Mouse (Mus musculus): ENCODE data around the gene Otud7b.

The Otud7b gene

DNA sequence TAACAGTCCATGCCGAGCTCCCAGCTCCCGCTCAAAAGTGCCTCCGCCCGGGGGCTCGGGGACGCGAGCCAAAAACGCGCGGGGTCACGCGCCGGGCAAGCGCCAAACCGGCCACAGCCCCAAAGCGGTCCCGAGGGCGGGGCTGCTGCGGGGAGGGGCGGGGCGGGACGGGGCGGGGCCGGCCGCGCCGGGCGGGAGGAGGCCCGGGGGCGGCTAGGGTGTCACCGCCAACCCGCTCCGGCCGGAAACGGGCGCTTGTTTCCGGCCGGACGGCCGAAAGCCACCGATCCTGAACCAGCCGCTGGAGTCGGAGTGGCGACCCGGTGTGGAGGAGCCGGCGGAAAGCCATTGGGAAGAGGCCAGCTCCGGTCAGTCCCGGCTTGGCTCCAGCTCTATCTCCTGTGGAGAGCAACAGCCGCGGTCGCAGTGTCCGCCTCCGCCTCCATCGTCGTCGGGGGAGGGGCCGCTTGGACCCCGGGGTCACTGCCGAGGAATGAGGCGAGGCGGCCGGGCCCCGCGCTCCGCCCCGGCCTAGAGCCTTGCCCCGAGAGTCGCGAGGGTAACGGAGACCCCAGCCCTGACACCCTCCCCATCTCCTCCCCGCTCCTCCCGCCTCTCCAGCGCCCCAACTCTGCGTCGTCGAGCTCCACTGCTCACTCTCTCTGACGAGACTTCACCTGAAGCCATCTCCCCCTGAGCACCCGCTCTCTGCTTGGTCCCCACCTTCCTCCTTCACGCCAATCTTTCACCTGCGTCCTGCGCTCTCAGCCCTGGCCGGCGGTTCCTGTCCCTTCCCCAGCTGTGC, at the start of gene Otud7b:
TSS of gene Otud7b (plus strand) at position 267 of the 805 bp plus-strand sequence.
- peak; percentile 88 for DNase-seq (ENCODE audit: low spot score)

DNA sequence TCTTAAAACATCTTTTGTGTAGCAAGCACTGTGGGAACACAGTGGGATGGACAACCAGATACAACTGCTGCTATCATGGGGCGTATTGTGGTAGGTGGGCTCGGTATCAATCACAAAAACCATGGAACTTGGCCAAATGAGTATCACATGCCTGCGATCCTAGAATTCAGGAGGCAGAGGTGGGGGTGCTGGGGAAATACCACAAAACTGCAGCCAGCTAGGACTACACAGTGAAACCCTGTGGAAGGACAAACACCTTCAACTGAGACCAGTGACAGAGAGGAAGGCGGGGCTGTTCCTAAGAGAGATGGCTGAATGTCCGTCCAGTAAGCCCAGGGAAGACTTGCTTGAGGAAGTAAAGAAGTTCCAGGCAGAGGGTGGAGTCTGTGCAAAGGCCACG, 49.0 kb upstream of the Otud7b start:
- DNase-seq (ENCODE audit: low spot score): no peak

DNA sequence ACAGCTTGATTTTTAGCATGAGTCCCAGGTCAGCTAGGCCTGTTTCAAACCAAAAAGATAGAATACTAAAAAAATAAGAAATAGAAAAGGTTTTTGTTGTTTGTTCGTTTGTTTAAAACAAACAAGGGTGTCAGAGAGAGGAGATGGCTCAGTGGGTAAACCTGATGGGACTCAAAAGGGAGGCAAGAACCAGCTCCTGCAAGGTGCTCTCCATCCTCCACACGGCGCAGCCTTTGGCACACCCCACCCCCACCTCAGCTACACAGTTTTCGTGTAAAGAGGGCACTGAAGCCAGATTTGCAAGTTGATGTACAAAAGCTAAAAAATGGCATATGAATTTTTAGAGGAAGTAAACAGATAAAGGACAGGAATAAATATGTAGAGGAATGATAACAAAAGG, 48.3 kb upstream of the Otud7b start:
- no peak for DNase-seq (ENCODE audit: low spot score)

DNA sequence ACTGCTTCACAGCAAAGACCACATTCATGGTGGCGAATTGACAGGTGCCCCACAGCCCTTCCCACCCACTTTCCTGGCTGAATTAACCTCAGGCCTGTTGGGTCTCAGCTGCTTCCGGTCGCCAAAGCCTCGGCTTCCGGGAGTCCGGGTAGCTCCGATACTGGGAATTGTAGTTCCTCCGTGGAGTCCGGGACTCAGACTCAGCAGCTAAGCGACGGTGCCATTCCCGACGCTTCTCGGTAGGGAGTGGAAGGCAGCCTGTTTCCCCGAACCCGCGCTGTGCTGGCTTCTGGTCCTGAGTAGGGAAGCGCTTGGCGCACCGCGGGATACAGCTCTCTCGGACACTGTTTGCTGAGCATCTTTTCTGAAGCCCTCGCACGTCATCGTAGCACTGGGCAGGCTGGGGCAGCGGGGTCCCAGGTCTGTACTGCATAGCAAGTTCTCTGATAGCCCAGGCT, 46.6 kb upstream of the Otud7b start:
- DNase-seq (ENCODE audit: low spot score): peak; percentile 90

DNA sequence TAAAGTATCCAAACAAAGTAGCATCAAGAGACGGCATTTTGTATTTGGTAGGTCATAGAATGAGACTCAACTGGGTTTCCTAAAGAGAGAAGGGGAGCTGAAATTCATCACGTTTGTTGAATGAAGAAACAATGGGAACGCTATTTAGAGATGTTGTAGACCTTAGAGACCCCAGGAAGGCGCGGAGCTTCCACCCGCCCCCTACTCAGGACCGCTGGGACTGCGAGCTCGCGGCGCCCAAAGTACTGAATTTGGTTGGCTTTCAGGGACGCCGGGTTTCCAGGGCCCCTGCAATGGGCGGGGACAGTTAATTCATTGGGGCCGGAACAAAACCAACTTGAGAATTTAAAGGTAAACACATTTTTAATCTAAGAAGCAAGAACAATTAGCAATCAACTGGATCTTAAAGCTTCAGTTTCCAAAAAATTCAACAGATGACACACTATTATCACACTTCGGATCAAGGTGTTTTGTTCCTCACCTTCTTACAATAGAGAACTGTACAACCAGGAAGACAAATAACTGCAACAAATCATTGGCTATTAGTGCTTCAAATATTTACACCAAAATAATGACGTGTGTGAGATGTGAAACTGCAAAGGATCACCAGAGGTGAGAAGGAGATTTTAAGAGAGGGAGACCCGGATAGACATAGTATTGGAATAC, 46.0 kb upstream of the Otud7b start, which contains the start of gene Vps45:
TSS of gene Vps45 (minus strand) at position 236 of the 666 bp plus-strand sequence.
- peak; percentile 55 for DNase-seq (ENCODE audit: low spot score)

DNA sequence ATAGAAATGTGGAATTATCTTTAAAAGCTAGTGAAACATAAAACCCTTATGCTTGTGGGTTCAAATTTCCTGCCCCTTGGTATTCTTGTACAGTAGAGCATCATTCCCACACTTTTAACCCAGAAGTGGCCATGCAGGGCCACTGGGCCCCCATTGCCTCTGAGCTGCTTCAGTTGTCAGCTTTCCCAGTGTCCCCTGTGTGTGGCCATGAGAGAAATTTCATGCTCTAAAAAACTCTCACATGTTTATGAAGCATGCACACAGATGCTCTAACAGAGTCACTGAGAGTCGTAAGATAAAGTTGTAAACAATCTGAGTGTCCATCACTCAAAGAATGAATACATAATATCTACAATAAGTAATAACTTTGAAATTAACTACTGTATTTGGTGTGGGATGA, 44.2 kb upstream of the Otud7b start:
- DNase-seq (ENCODE audit: low spot score): no peak

DNA sequence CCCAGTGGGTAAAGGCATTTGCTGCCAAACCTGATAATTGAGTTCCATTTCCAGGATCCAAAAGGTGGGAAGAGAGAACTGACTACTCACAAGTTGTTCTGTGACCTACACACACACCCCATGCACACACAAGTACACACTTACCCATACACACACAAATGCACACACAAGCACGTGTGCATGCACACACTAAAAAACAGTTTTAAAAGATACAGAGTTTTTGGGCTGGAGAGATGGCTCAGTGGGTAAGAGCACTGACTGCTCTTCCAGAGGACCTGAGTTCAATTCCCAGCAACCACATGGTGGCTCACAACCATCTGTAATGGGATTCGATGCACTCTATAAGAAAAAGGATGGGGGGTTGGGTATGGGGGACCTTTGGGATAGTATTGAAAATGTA, 41.0 kb upstream of the Otud7b start:
- DNase-seq (ENCODE audit: low spot score): no peak

DNA sequence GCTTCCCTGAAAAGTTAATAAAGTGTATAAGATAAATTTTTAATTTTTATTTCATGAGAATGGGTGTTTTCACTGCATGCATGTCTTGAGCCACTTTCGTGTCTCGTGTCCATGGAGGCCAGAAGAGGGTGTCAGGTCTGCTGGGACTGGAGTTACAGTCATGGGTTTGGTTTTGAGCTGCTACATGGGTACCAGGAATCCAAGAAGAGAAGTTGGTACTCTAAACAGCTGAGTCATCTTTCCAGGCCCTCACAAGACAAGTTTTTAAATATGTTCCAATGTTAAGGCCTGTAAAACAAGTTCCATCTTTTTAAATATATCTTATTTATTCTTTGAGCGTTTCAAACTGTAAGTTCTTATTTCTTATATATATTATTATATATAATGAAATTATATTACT, 40.1 kb upstream of the Otud7b start:
- DNase-seq (ENCODE audit: low spot score): no peak

DNA sequence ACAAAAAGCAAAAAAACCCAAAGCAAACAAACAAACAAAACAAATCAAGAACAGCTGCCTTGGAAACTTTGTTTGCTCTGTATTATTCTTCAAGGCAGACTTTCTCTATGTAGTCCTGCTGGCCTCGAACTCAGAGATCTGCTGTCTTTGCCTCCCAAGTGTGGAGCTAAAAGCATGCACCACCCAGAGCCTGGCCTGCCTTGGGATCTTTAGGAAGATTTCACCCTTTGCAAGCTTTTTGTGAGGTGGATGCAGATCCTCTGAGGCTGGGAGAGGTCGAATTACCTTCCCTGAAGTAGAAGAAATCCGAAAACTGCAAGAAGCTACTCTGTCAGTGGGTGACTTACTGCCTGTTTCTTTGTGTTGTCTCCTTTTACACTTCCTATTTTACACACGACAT, 39.2 kb upstream of the Otud7b start:
- no peak for DNase-seq (ENCODE audit: low spot score)

DNA sequence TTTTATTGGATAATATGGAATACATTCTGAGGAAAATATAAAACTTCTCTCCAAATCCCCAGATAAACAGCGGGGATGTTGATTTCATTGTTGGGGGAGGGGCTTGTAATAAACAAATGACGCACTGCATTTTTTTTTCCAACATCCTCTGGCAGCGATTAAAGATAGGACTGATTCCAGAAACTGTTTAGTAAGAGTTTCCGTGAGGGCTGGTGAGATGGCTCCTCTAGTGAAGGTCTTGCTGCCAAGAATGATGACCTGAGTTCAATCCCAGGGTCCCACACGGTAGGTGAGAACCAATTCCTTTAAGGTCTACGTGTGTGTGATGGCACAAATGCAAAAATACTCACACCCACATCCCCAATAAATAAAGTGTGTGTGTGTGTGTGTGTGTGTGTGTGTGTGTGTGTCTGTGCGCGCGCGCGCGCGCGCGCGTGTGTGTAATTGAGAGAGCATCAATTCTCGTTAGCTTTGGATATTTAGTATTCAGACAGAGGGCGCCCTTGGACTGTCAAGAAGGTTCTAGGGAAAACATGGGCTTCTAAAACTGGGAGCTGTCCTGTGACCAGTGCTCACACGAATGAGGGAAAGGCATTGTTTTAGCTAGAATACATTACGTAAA, 38.5 kb upstream of the Otud7b start:
- DNase-seq (ENCODE audit: low spot score): peak; percentile 52

DNA sequence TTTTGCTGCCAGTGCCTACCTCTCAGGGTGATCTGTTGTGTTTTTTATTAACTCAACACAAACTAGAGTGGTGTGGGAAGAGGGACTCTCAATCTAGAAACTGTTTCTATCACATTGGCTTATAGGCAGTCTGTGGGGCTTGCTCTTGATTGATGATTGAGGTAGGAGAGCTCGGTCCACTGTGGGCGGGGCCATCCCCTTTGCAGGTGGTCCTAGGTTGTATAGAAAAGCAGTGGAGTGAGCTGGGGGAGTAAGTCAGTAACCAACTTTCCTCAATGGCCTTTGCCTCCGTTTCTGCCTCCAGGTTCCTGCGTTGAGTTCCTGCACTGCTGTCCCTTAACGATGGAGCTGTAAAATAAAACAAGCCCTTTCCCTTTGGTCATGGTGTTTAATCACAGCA, 37.6 kb upstream of the Otud7b start:
- DNase-seq (ENCODE audit: low spot score): no peak

DNA sequence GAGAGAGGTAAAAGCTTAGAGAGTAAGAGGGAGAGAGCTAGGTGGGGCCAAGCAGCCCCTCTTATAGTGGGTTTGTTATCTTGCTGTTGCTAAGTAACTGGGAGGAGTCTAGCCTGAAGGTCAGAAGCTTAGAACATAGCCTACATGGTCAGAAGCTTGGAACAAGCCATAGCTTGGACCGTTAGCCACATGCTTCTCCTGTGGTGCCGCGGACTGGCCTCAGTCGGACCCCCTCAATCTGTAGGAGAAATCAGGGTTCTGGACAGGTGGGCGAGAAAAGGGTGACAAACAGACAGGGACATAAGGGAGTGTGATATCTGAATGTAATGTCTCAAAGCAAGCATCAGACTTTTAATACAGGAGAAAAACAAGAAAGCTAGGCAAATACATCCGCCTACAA, 35.3 kb upstream of the Otud7b start:
- DNase-seq (ENCODE audit: low spot score): no peak

DNA sequence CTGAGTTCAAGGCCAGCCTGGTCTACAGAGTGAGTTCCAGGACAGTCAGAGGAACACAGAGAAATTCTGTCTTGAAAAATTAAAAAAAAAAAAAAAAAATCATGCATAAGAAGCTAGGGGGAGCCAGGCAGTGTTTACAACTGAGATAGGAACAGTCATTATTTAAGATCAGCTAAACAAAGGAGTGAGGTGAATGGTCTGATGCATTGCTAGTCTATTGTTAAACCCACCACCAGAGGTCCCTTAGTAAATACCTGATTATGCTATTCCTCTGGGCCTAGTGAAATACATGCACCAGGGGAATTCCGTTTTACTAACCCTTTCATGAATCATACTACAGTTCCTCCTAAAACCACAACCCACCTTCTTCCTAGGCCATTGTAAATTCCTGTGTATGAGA, 34.8 kb upstream of the Otud7b start:
- no peak for DNase-seq (ENCODE audit: low spot score)

DNA sequence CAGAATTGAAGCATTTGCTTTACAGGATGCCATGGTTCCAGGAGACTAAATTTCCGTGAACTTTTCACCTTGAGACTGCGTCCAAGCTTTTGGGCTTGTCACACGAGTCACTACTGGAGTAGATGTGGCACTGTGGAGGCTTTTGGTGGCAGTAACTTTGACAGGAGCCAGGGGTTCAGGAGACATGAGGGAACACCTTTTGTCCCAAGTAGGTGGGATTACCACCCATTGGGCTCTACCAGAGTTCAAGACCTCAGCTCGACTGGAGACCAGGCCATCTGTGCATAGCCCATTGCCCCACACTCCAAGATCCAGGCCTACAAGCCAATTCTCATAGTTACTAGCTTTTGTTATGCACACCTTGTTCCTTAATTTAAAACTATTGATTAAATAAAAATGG, 34.1 kb upstream of the Otud7b start:
- DNase-seq (ENCODE audit: low spot score): no peak

DNA sequence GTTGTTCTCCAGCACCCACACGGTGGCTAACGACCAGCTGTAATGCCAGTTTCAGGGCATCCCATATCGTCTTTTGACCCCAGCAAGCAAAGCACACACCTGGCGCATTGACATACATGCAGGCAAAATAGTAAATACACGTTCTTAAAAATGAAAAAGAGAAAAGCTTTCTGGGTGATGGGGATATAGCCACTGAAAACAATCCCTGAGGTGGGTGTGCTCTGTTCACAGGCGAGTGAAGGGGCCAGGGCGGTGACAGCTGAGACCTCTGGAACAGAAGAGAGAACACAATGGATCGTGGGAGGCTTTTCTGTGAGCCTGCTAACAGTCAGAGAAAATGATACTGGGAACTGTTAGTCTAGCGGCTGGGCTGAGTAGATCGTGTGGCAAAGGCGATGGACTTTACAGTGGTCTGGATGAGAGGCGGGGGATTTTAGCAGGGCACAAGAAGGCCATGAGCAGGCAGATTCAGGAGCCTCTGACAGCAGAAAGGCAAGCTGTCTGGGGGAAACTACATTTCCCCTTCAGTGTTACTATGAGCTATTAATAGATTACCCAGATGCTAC, 31.3 kb upstream of the Otud7b start:
- DNase-seq (ENCODE audit: low spot score): no peak

DNA sequence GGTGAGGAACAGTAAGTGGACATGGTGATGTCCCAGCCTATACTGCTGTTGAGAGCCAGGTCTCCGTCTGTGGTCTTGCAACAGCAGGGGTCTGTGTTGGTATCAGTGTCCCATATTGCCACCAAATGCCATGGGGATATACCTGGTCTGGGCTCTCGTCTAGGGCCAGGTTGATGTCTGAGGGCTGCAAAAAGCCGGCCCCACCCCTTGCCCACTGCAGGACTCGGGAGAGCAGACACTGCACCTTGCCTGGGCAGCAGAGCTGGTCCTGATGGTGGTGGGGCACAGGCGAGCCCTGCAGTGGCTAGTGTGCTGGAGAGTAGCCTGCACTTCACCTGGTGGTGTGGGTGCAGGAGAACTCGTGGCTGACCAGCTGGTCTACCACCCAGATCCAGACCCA, 26.3 kb upstream of the Otud7b start:
- no peak for DNase-seq (ENCODE audit: low spot score)

DNA sequence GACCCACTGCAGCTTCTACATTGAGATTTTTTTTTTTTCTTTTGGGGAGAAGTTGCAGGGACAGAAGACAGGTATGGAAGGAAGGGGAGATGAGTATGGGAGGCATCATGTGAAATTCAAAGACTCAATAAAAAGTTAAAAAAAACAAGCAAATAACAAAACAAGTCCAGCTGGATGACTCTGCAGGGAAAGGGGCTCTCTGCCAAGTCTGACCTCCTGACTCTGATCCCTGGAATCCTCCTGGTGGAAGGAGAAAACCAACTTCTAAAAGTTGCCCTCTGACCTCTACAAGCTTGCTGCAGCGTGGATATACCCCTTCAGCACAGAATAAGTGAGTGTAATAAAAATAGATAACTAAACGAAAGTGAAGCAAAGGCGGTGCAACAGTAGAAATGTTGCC, 25.6 kb upstream of the Otud7b start:
- no peak for DNase-seq (ENCODE audit: low spot score)

DNA sequence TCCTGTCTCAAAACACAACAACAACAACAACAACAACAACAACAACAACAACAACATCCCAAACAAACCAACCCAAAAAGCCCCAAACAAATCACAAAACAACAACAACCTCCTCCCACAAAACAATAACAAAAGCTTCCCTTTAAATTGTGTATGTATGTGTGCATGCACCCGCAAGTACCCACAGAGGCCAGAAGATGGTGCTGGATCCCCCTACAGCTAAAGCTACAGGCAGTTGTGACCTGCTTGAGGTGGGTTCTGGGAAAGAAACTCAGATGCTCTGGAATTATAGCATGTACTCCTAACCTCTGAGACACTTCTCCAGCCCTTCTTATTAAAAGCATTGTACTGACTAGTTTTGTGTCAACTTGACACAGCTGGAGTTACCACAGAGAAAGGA, 23.3 kb upstream of the Otud7b start:
- no peak for DNase-seq (ENCODE audit: low spot score)

DNA sequence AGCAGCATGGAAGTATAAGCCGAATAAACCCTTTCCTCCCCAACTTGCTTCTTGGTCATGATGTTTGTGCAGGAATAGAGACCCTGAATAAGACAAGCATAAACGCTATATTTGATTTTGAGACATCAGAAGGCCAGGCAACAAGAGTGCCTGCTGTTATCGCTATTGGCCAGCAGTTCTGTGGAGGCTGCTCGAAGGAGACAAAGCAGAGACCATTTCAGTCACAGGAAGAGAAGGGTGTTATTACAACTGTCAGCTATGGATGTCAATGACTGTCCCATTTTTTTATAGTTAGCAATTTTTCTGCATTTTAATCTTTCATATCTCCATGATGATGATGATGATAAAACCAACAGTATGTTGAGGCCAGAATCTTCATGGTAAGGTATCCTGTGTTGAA, 22.7 kb upstream of the Otud7b start:
- DNase-seq (ENCODE audit: low spot score): no peak

DNA sequence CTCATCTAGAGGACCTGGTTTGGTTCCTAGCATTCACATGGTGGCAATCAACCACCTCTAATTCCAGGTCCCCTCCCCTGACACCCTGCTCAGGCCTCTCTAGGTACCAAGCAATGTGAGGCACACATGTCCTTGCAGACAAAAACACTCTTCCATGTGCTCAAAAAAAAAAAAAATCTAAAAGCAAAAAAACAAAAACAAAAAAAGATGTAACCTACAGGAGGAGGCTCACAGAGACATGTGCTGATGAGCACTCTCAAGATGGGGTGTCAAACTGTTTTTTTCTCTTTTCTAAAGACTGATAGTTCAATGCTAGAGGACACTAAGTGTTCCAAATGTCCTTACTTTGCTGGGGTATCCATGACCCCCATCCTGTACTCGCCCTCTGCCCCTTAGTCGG, 22.2 kb upstream of the Otud7b start:
- no peak for DNase-seq (ENCODE audit: low spot score)

DNA sequence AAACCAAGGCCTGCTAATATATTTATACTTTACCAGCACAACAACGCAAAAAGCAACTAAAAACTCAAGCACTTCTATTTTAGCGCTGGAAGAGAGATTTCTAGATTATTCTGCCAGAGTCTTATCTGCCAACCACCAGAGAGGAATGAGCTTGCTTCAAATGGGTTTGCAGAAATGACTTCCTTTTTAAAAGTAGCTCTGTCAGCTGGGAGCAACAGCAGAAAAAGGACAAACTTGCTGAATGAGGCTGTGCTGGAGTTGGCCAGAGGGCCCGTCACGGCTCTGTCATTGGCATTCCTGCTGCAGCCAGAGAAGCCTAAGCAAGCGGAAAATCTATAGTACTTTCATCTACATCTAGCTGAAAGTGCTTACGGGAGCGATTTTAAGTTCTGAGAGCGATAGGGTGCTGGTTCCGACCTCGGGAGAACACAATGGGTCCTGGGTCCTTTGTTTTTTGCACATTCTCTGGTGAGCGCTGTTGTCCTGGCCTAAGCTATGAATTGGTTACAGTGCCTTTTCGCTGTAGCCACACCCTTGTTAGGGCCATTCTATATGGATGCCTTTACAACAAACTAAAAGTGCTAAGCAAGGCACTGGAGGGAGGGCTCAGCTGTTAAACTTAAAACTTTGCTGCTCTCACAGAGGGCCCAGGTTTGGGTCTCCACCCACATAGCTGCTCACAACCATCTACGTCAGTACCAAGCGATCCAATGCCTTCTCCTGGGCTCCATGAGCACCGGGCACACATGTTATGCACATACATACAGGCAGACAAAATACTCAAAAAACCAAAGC, 21.4 kb upstream of the Otud7b start:
- no peak for DNase-seq (ENCODE audit: low spot score)

DNA sequence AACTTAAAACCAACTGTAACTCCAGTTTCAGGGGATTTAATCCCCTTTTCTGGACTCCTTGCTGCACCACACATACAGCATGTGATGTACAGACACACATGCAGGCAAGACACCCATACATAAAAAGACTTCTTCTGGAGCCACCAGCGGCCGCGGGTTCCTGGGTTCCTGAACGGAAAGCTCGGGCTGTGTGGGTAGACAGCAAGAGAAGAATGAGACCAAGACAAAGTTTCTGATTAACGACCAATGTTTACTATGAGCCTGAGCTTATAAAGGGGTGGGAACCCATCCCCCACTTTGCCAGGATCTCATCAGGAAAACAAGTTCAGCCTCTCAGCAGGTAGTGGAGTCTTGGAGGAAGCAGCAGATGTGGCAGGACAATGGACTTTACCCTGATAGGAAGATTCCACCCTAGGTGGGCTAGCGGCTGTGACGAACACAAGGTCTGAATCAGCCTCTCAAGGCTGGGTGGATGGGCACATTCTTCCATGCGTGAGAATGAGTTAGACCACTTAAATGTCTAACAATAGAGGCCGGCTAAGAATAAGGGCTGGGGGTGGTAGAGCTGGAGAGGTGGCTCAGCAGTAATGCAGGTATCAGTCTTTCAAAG, 20.1 kb upstream of the Otud7b start:
- DNase-seq (ENCODE audit: low spot score): no peak
